Mouse (Mus musculus) frontal cortex, postnatal 14 days (tissue): ENCODE measurements at regions not wholly inside any gene's neighbourhood (a gene's known extent, or its start where the extent isn't known, plus 50 kb on each side); places are given as distances from the start of the nearest gene placed in this dataset.

Source experiments
- DNase-seq, 2 experiments: peaks; one replicate each; pipeline ENCODE4 v3.0.0; 2022; ENCODE audit warnings: low spot score in 2 of 2

GRCm38 (mm10) chr3:73435241-73435640, 273.0 kb downstream of the Bche start:
- DNase-seq, result no peak

- DNase-seq, result no peak
These were observed 273.9 kb downstream of the Bche start for GRCm38 (mm10) chr3:73434331-73434730.

- DNase-seq, result no peak
These were observed 298.2 kb downstream of the Bche start for GRCm38 (mm10) chr3:73409929-73410522.

- DNase-seq, result no peak
These were observed 306.8 kb downstream of the Bche start for GRCm38 (mm10) chr3:73401395-73401794.

GRCm38 (mm10) chr3:73395808-73396207, 312.4 kb downstream of the Bche start:
- no peak for DNase-seq

- DNase-seq, result no peak
These were observed 318.2 kb downstream of the Bche start for GRCm38 (mm10) chr3:73389722-73390651.

GRCm38 (mm10) chr3:73354861-73355496, 297.4 kb upstream of the Slitrk3 start:
- DNase-seq, result no peak

- peak; percentile 8 to 29 for DNase-seq
These were observed 285.6 kb upstream of the Slitrk3 start for GRCm38 (mm10) chr3:73343199-73343598.

GRCm38 (mm10) chr3:73339730-73340129, 282.1 kb upstream of the Slitrk3 start:
- DNase-seq, result no peak

GRCm38 (mm10) chr3:73323214-73323613, 265.6 kb upstream of the Slitrk3 start:
- no peak for DNase-seq
